ENCODE assay signal across 8 mouse cellular contexts in genomic region chr1:66655747-66656119, GRCm38 (mm10). TPM values are rescaled to one million over a fixed set of nuclear protein-coding genes. Genes with fewer than 3 reads are reported as not detected.
A peak's percentile ranks its signal among the peaks of the same experiment; 100 is the strongest.
DNase-seq lines count a peak whose midpoint lies in the region.

No protein-coding gene starts in this region.

- DNase-seq in heart, adult 8-10 months (ENCODE audit: low spot score), result peak; percentile 5
- DNase-seq in heart, postnatal 4 days, result no peak
- DNase-seq in A20 (ENCODE audit: low read depth, low spot score), result peak; percentile 42
- peak; percentile 22 for DNase-seq in c-Kit-positive CD71-negative TER-119-negative erythroid progenitor cells, embryonic 14.5 days (ENCODE audit: low read depth)
- peak; percentile 28 for DNase-seq in hindlimb bud, embryonic 11.5 days (ENCODE audit: extremely low spot score, low read depth, low spot score)
- no peak for DNase-seq in adrenal gland, postnatal 14 days
- DNase-seq in frontal cortex, postnatal 10 days (ENCODE audit: low spot score in 2 of 2), result no peak
- DNase-seq in spleen, postnatal 36 days (ENCODE audit: low spot score in 2 of 2), result no peak

RNA-seq across cellular contexts. Expression of gene Rpe, which starts 44.9 kb away (rescaled TPM):
- total RNA-seq in heart, adult 8-10 months (2022), result 10 to 100 TPM in 3 of 4 experiments, 1 to 10 TPM in 1; 9.9 to 12.2 (median 11.0) TPM
- 10 to 100 TPM; 16.7 to 19.2 TPM for total RNA-seq in heart, postnatal 4 days (2021)
- total RNA-seq in adrenal gland, postnatal 14 days (2021), result 67.9 and 71.7 TPM in 2 replicates

Comparison
In these comparisons a context has a peak if more than half of its experiments do, and no peak if none do; other contexts are left out.
1. DNase-seq: peak in heart, adult 8-10 months (single experiment), A20 (single experiment), c-Kit-positive CD71-negative TER-119-negative erythroid progenitor cells, embryonic 14.5 days (single experiment) and hindlimb bud, embryonic 11.5 days (single experiment); none in heart, postnatal 4 days (single experiment), adrenal gland, postnatal 14 days (single experiment), frontal cortex, postnatal 10 days (0 of 2) and spleen, postnatal 36 days (0 of 2).